24 mouse cellular contexts compared by ENCODE assay signal in the genomic region with DNA sequence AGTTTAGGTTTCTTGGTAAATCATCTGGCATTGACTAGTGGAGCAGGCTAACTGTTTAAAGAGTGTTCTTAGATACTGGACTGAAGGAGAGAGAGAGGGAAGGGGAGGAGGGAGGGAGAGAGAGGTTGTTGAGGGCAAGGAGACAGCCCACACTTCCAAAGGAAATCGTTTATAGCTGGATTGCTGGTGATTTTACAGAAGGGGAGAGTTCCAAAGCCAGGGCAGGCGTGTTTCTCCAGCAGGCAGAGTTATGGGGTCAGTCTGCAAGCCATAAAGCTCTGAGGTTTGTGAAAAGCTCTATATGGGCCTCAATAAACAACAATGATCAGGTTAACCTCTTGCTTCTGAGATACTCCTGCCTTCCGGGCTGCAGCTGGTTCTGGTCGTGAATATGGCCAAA.
DNase-seq lines count a peak whose midpoint lies in the region; ATAC-seq and TF ChIP-seq lines count a peak whose summit lies in the region.
"Had no signal": no experiment of that assay in that cellular context is flagged by ENCODE, and none has a peak within 500 bp of the region (broad histone marks: within the 10 kb centered on the region; RNA-seq: fewer than 3 reads in every experiment).

No protein-coding gene starts in this region.

- H3K4me1 ChIP-seq in hindbrain, embryonic 13.5 days (replicated peaks) = peaks cover 11% of the 10 kb centered on the region
- H3K4me1 ChIP-seq in hindbrain, embryonic 10.5 days (replicated peaks) = peaks cover 19% of the 10 kb centered on the region
- H3K4me1 ChIP-seq in kidney, embryonic 15.5 days = peaks cover 28% of the 10 kb centered on the region
- H3K4me1 ChIP-seq in midbrain, embryonic 11.5 days (ENCODE audit: control insufficient read depth, insufficient read depth, low read length) = peaks cover 4% of the 10 kb centered on the region; the same call in 1 of the 2 replicates
- no peaks in the 10 kb centered on the region; the same call in 1 of the 2 replicates for H3K4me1 ChIP-seq in midbrain, postnatal 0 days (ENCODE audit: insufficient read depth, low read length)
- H3K4me1 ChIP-seq: embryonic facial prominence, embryonic 15.5 days; heart, embryonic 12.5 days had no signal

- H3K9me3 ChIP-seq in hindbrain, embryonic 13.5 days = 0 out of 2 replicates have a peak, but pooled peaks cover 2% of the 10 kb centered on the region
- H3K9me3 ChIP-seq in hindbrain, embryonic 10.5 days = no peaks in the 10 kb centered on the region
- H3K9me3 ChIP-seq in kidney, embryonic 15.5 days (replicated peaks) = no peaks in the 10 kb centered on the region
- no peaks in the 10 kb centered on the region for H3K9me3 ChIP-seq in midbrain, embryonic 11.5 days (ENCODE audit: control insufficient read depth, low read length)
- no peaks in the 10 kb centered on the region for H3K9me3 ChIP-seq in midbrain, postnatal 0 days (ENCODE audit: low read length)
- H3K9me3 ChIP-seq: embryonic facial prominence, embryonic 12.5 days; embryonic facial prominence, embryonic 15.5 days; forebrain, embryonic 12.5 days; heart, embryonic 12.5 days; heart, embryonic 15.5 days had no signal

- DNase-seq in hindbrain, embryonic 10.5 days (ENCODE audit: low spot score) = no peak
- DNase-seq in kidney, adult 8-10 months = no peak
- DNase-seq in midbrain, embryonic 11.5 days (ENCODE audit: low spot score, missing footprints) = peak; percentile 70
- no peak for DNase-seq in midbrain, postnatal 0 days (ENCODE audit: low spot score)
- DNase-seq: adrenal gland, adult 2 months; adrenal gland, postnatal 14 days; cerebellum, adult 11 months; cerebellum, adult 2 months; cerebellum, adult 9-11 months; cerebellum, postnatal 25 days; gastrocnemius, postnatal 25 days; heart, adult 18-20 months; heart, postnatal 10 days; heart, postnatal 36 days had no signal

- H3K27ac ChIP-seq in hindbrain, embryonic 13.5 days = peak overlapping the region; percentile 18; the same call in 1 of the 2 replicates
- no peak overlapping the region for H3K27ac ChIP-seq in hindbrain, embryonic 10.5 days
- peak overlapping the region; percentile 90 for H3K27ac ChIP-seq in kidney, embryonic 15.5 days
- H3K27ac ChIP-seq in midbrain, embryonic 11.5 days (ENCODE audit: low read depth, low read length) = no peak overlapping the region
- H3K27ac ChIP-seq in midbrain, postnatal 0 days (ENCODE audit: low read depth, low read length) = no peak overlapping the region
- H3K27ac ChIP-seq: embryonic facial prominence, embryonic 12.5 days; embryonic facial prominence, embryonic 15.5 days; heart, embryonic 15.5 days; hindbrain, postnatal 0 days had no signal

- WGBS in hindbrain, embryonic 13.5 days = 52% methylated on average over 4 of the region's 4 CpGs
- WGBS in hindbrain, embryonic 10.5 days = 57% methylated on average over 4 of the region's 4 CpGs
- WGBS in kidney, embryonic 15.5 days = 15% methylated on average over 4 of the region's 4 CpGs
- 71% methylated on average over 4 of the region's 4 CpGs for WGBS in midbrain, embryonic 11.5 days
- 66% methylated on average over 4 of the region's 4 CpGs for WGBS in midbrain, postnatal 0 days

- H3K9ac ChIP-seq in hindbrain, embryonic 13.5 days = no peak overlapping the region
- no peak overlapping the region for H3K9ac ChIP-seq in kidney, embryonic 15.5 days
- no peak overlapping the region for H3K9ac ChIP-seq in midbrain, embryonic 11.5 days (ENCODE audit: low read length)
- no peak overlapping the region for H3K9ac ChIP-seq in midbrain, postnatal 0 days (replicated peaks; ENCODE audit: low read length, poor library complexity, severe bottlenecking)
- H3K9ac ChIP-seq: embryonic facial prominence, embryonic 12.5 days; embryonic facial prominence, embryonic 15.5 days; forebrain, embryonic 12.5 days; heart, embryonic 12.5 days; heart, embryonic 15.5 days had no signal

- no peaks in the 10 kb centered on the region for H3K27me3 ChIP-seq in hindbrain, embryonic 13.5 days
- H3K27me3 ChIP-seq in hindbrain, embryonic 10.5 days (ENCODE audit: insufficient read depth, poor library complexity, severe bottlenecking) = no peaks in the 10 kb centered on the region
- H3K27me3 ChIP-seq in kidney, embryonic 15.5 days = no peaks in the 10 kb centered on the region
- no peaks in the 10 kb centered on the region for H3K27me3 ChIP-seq in midbrain, embryonic 11.5 days (ENCODE audit: control insufficient read depth, insufficient read depth, low read length)
- no peaks in the 10 kb centered on the region for H3K27me3 ChIP-seq in midbrain, postnatal 0 days (ENCODE audit: insufficient read depth, low read length)
- H3K27me3 ChIP-seq: embryonic facial prominence, embryonic 12.5 days; embryonic facial prominence, embryonic 15.5 days; forebrain, embryonic 12.5 days; heart, embryonic 12.5 days; heart, embryonic 15.5 days had no signal

- H3K4me3 ChIP-seq in hindbrain, embryonic 13.5 days = no peak overlapping the region
- H3K4me3 ChIP-seq in hindbrain, embryonic 10.5 days = no peak overlapping the region
- H3K4me3 ChIP-seq in kidney, embryonic 15.5 days (replicated peaks) = no peak overlapping the region
- H3K4me3 ChIP-seq in midbrain, embryonic 11.5 days (ENCODE audit: low read depth, low read length) = no peak overlapping the region
- H3K4me3 ChIP-seq in midbrain, postnatal 0 days (ENCODE audit: low read depth, low read length) = no peak overlapping the region
- H3K4me3 ChIP-seq: embryonic facial prominence, embryonic 12.5 days; embryonic facial prominence, embryonic 15.5 days; forebrain, embryonic 12.5 days; heart, embryonic 12.5 days; heart, embryonic 15.5 days had no signal

- no peak for ATAC-seq in hindbrain, embryonic 13.5 days (ENCODE audit: low FRiP score)
- ATAC-seq in kidney, embryonic 15.5 days (replicated peaks; ENCODE audit: low FRiP score) = peak; percentile 42
- no peak for ATAC-seq in midbrain, embryonic 11.5 days (ENCODE audit: low FRiP score)
- no peak for ATAC-seq in midbrain, postnatal 0 days (ENCODE audit: low FRiP score)
- ATAC-seq: CD4-positive, CD25-positive, alpha-beta regulatory T cell, adult 4 months; inflammation-experienced regulatory T-cells, adult 6 months had no signal

- H3K4me2 ChIP-seq in hindbrain, embryonic 13.5 days = no peak overlapping the region
- 0 out of 2 replicates have a peak overlapping the region, but pooled peaks have one; percentile 12 for H3K4me2 ChIP-seq in kidney, embryonic 15.5 days
- no peak overlapping the region for H3K4me2 ChIP-seq in midbrain, embryonic 11.5 days
- no peak overlapping the region for H3K4me2 ChIP-seq in midbrain, postnatal 0 days (ENCODE audit: low read depth, low read length, poor library complexity, severe bottlenecking)
- H3K4me2 ChIP-seq: embryonic facial prominence, embryonic 12.5 days; embryonic facial prominence, embryonic 15.5 days; forebrain, embryonic 12.5 days; heart, embryonic 12.5 days; heart, embryonic 15.5 days had no signal

- TF ChIP-seq CTCF in midbrain, postnatal 0 days (IDR thresholded peaks at IDR 0.05) = no peak

- H3K36me3 ChIP-seq in hindbrain, embryonic 13.5 days = no peaks in the 10 kb centered on the region
- no peaks in the 10 kb centered on the region for H3K36me3 ChIP-seq in hindbrain, embryonic 10.5 days
- H3K36me3 ChIP-seq in kidney, embryonic 15.5 days = no peaks in the 10 kb centered on the region
- H3K36me3 ChIP-seq in midbrain, embryonic 11.5 days (ENCODE audit: control insufficient read depth, insufficient read depth, low read length) = no peaks in the 10 kb centered on the region
- no peaks in the 10 kb centered on the region for H3K36me3 ChIP-seq in midbrain, postnatal 0 days (ENCODE audit: insufficient read depth, low read length)
- H3K36me3 ChIP-seq: embryonic facial prominence, embryonic 12.5 days; embryonic facial prominence, embryonic 15.5 days; forebrain, embryonic 12.5 days; heart, embryonic 12.5 days; heart, embryonic 15.5 days had no signal

Comparison
In these comparisons a context has a peak if more than half of its experiments do, and no peak if none do; other contexts are left out.
1. H3K27ac ChIP-seq: peak in hindbrain, embryonic 13.5 days (single experiment) and kidney, embryonic 15.5 days (single experiment); none in hindbrain, embryonic 10.5 days (single experiment), midbrain, embryonic 11.5 days (single experiment) and midbrain, postnatal 0 days (single experiment).